Mouse (Mus musculus): Measurements from ENCODE around the gene Tnfrsf1b. TPM values are rescaled to one million over a fixed set of nuclear protein-coding genes. Genes with fewer than 3 reads are reported as not detected.

The Tnfrsf1b gene
- total RNA-seq, 4 experiments from 2014 or later, result 2.7 to 6.6 (median 4.6) TPM

GRCm38 (mm10) chr4:145220001-145220400 is 26.7 kb downstream of the Tnfrsf1b start:
- DNase-seq (ENCODE audit: low spot score in 2 of 2), result no peak

- no peak for DNase-seq (ENCODE audit: low spot score in 2 of 2)
Measured at GRCm38 (mm10) chr4:145219240-145219985, 27.3 kb downstream of the Tnfrsf1b start.

- no peak for DNase-seq (ENCODE audit: low spot score in 2 of 2)
Measured at GRCm38 (mm10) chr4:145217837-145218236, 28.8 kb downstream of the Tnfrsf1b start.

GRCm38 (mm10) chr4:145217046-145217445 is 29.6 kb downstream of the Tnfrsf1b start:
- no peak for DNase-seq (ENCODE audit: low spot score in 2 of 2)

GRCm38 (mm10) chr4:145215396-145215795 is 31.3 kb downstream of the Tnfrsf1b start:
- no peak for DNase-seq (ENCODE audit: low spot score in 2 of 2)

- DNase-seq (ENCODE audit: low spot score in 2 of 2), result no peak
Measured at GRCm38 (mm10) chr4:145214786-145215174, 31.9 kb downstream of the Tnfrsf1b start.

- DNase-seq (ENCODE audit: low spot score in 2 of 2), result peak; percentile 82 to 94
Measured at GRCm38 (mm10) chr4:145213999-145214785, 32.5 kb downstream of the Tnfrsf1b start.

GRCm38 (mm10) chr4:145211076-145211475 is 35.6 kb downstream of the Tnfrsf1b start:
- DNase-seq (ENCODE audit: low spot score in 2 of 2), result no peak

GRCm38 (mm10) chr4:145210564-145210963 is 36.1 kb downstream of the Tnfrsf1b start:
- DNase-seq (ENCODE audit: low spot score in 2 of 2), result no peak

- no peak for DNase-seq (ENCODE audit: low spot score in 2 of 2)
Measured at GRCm38 (mm10) chr4:145209690-145210088, 37.0 kb downstream of the Tnfrsf1b start.

GRCm38 (mm10) chr4:145209076-145209689 is 37.5 kb downstream of the Tnfrsf1b start:
- DNase-seq (ENCODE audit: low spot score in 2 of 2), result no peak

- DNase-seq (ENCODE audit: low spot score in 2 of 2), result peak; percentile 51 to 69
Measured at GRCm38 (mm10) chr4:145207718-145208371, 38.8 kb downstream of the Tnfrsf1b start.

GRCm38 (mm10) chr4:145204779-145205178 is 41.9 kb downstream of the Tnfrsf1b start:
- DNase-seq (ENCODE audit: low spot score in 2 of 2), result no peak

- no peak for DNase-seq (ENCODE audit: low spot score in 2 of 2)
Measured at GRCm38 (mm10) chr4:145203305-145203704, 43.4 kb downstream of the Tnfrsf1b start.

GRCm38 (mm10) chr4:145201424-145201823 is 45.2 kb downstream of the Tnfrsf1b start:
- no peak for DNase-seq (ENCODE audit: low spot score in 2 of 2)

GRCm38 (mm10) chr4:145199982-145200699 is 46.5 kb downstream of the Tnfrsf1b start:
- DNase-seq (ENCODE audit: low spot score in 2 of 2), result peak; percentile 25 to 49

- DNase-seq (ENCODE audit: low spot score in 2 of 2), result no peak
Measured at GRCm38 (mm10) chr4:145196586-145196985, 50.1 kb downstream of the Tnfrsf1b start.

- no peak for DNase-seq (ENCODE audit: low spot score in 2 of 2)
Measured at GRCm38 (mm10) chr4:145195172-145195571, 51.5 kb downstream of the Tnfrsf1b start.

- DNase-seq (ENCODE audit: low spot score in 2 of 2), result peak; percentile 77 to 89
Measured at GRCm38 (mm10) chr4:145194559-145195162, 52.0 kb downstream of the Tnfrsf1b start, which contains the start of gene Vps13d. Gene Vps13d (minus strand): TSS chr4:145195005.

- DNase-seq (ENCODE audit: low spot score in 2 of 2), result peak in 1 of 2 experiments; percentile 18
Measured at GRCm38 (mm10) chr4:145193991-145194511, 52.6 kb downstream of the Tnfrsf1b start.

All from layer of hippocampus, adult 8-10 months (tissue).